Mouse (Mus musculus) kidney, postnatal 14 days (tissue): Measurements from ENCODE around the gene Ankrd26.
"Not testable (repeated sequence)": the region's sequence is repeated elsewhere in the genome, so short reads cannot be mapped to it uniquely, and the experiment has no call there.

ENCODE experiments used
- DNase-seq: peaks from one replicate; pipeline ENCODE4 v3.0.0; 2022; ENCODE audit warnings: mixed read lengths

Ankrd26 gene

DNA sequence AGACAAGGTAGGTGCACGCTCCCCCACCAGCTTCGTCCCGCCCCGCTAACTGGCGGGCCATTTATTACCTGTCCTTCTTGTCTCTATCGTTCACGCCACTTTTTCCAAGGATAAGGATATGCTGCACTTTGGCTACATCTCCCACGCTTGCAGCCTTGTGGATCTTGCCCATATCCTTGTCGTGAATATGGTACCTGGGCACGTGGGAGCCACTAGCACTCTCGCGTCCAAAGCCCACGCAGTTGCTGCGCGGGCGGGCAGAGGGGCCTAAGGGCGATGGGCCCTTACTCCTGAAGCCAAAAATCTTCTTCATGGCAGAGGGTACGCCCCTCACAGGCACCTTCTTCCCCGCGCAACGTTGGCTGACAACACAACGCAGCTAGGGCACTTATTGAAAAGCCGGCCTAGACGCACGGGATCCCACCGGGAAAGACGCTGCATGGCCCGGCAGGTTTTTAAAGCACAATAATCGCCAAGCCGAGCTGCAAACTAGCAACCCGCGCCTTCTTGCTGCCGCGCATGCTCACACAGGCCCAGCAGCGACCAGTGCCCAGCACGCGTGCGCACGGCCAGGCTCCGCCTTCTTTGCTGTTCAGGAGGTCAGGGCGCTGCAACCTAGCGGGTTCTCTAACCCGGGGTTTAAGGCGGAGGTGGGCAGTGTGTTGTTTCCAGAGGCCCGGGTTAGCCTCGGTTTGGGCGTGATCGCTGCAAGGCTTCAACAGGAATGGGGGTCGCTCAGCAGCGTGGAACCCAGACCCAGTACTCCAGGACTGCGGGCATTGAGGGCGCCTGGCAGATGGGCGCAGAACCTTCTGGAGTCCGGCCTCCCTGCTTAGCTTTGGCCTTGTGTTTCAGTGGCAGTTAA is at the start of gene Ankrd26:
Ankrd26 (minus strand) TSS at position 482 of the 865 bp plus-strand sequence.
- peak; percentile 96 for DNase-seq

GRCm38 (mm10) chr6:118608906-118609305 is 46.9 kb upstream of the Ankrd26 start:
- no peak for DNase-seq

- no peak for DNase-seq
Measured at GRCm38 (mm10) chr6:118605974-118606373, 43.9 kb upstream of the Ankrd26 start.

DNA sequence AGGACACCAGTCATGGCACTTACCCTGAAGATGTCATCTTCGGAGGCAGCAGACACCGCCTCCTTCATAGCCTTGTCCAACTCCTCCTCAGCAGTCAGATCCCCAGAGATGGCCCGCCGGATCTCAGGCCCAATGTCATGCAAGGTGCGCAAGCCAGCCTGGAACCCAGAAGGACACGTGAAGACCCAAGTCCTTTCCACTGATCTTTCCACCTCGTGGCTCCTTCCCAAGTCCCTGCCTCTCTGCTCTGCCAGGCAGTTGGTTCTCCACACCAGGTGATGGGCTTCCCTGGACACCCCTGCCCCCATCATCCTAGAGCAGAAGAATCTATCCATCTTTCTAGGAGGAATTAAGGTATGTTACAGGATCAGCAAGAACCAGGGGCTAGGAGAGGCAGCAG is 41.8 kb upstream of the Ankrd26 start:
- DNase-seq, result no peak

- no peak for DNase-seq
Measured at GRCm38 (mm10) chr6:118595681-118596055, 33.6 kb upstream of the Ankrd26 start.

- DNase-seq, result no peak
Measured at GRCm38 (mm10) chr6:118594833-118595680, 33.0 kb upstream of the Ankrd26 start.

GRCm38 (mm10) chr6:118594070-118594469 is 32.0 kb upstream of the Ankrd26 start:
- DNase-seq, result no peak

- DNase-seq, result peak; percentile 48
Measured at GRCm38 (mm10) chr6:118593377-118594061, 31.5 kb upstream of the Ankrd26 start.

- no peak for DNase-seq
Measured at GRCm38 (mm10) chr6:118592662-118593376, 30.8 kb upstream of the Ankrd26 start.

GRCm38 (mm10) chr6:118578741-118579140 is 16.7 kb upstream of the Ankrd26 start:
- DNase-seq, result not testable (repeated sequence)

DNA sequence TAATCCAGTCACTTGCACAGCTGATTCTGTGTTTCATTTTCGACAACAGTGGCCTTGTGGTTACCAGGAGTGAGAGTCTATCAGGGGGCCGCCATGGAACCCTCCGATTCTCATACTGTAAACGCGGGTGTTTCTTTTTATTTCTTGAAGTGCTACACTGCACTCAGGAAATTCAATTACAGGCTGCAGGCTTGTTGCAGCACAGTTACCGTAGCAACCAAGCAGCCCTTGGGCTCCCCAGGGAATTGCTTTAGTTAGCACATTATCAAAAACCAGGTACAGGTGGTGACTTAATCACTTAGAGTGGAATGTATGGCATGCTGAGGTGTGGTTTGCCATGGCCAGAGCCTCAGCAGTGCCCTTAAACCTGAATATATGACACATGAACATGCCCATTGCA is 12.3 kb upstream of the Ankrd26 start:
- peak; percentile 37 for DNase-seq

DNA sequence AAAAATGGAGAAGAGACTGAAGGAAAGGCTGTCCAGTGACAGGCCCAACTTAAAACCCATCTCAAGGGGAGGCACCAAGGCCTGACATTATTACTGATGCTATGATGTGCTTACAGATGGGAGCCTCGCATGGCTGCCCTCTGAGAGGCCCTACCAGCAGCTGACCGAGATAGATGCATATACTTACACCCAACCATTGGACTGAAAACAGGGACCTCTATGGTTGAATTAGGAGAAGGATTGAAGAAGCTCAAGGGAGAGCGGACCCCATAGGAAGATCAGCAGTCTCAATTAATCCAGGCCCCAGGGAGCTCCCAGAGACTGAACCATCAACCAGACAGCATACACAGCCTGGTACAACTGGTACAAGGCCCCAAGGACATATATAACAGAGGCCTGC is 5.8 kb upstream of the Ankrd26 start:
- DNase-seq, result no peak

DNA sequence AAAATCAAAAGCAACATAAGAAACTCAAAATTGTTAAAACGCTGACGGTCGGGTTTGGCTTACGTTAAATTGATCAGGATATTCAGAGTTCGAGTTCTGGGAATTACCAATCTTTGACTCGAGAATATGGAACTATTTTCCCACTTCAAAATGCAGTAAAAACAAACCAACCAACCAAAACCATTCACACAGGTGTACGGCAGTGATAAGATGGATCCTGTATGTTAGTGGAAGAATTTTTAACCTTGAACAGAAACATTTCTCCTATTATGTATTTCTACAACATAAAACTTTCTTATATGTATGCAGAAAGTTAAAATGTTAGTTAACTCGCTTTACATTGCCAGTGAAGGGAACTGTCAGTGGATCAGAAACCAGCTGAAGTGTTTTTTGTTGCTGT is 801 bp downstream of the Ankrd26 start:
- DNase-seq, result no peak

DNA sequence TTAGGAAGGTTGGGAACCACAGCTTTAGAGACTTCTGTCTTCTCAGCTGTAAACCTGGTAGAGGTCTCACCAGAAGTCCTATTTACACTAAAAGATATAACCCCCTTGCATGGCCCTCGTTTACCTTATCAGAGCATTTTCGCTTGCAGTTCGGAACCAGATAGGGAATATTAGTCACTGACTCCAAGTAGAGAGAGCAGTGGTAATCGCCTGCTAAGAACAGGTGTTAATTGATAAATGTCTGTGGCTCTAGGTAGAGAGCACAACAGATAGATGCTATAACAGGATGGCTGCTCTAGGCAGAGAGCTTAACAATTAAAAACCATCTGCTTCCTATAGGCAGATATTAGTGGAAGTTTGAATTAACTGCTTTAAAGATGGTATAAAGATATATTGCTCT is 23.4 kb downstream of the Ankrd26 start:
- no peak for DNase-seq

- not testable (repeated sequence) for DNase-seq
Measured at GRCm38 (mm10) chr6:118537201-118537600, 24.8 kb downstream of the Ankrd26 start.

DNA sequence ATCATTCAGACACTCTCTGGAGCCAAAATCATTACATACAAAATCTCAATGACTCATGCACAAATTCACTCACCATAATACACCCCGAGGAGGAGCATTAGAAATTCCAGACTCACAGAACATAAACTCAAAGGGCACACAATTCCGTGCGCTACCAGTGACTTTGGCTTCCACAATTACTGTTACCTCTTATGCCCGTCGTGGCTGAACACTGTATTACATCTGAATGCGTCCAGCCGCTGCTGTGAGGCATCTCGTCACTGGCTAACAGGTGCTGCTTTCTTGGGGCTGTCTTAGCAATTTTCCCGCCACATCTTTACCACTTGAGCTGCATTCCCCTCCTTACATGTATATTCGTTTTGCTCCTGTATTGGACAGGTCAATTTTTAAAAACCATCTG is 26.7 kb downstream of the Ankrd26 start:
- no peak for DNase-seq

DNA sequence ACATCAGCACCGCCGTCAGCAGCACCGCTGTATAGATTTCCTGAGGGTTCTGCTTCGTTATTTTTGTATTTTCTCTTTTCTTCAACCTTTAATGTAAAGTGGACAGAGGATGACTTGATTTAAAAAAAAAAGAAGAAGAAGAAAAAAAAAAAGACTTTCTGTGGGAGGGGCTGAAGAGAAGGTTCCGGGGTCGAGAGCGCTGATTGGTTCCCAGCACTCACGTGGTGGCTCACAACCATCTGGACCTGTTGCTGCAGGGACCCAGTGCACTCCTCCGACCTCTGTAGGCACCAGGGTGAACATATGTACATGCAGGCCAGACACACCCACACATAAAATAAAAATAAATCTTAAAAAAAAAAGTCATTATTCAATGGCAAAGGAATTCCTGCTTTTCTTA is 28.6 kb downstream of the Ankrd26 start:
- DNase-seq, result no peak

- no peak for DNase-seq
Measured at GRCm38 (mm10) chr6:118520668-118521067, 41.4 kb downstream of the Ankrd26 start.

DNA sequence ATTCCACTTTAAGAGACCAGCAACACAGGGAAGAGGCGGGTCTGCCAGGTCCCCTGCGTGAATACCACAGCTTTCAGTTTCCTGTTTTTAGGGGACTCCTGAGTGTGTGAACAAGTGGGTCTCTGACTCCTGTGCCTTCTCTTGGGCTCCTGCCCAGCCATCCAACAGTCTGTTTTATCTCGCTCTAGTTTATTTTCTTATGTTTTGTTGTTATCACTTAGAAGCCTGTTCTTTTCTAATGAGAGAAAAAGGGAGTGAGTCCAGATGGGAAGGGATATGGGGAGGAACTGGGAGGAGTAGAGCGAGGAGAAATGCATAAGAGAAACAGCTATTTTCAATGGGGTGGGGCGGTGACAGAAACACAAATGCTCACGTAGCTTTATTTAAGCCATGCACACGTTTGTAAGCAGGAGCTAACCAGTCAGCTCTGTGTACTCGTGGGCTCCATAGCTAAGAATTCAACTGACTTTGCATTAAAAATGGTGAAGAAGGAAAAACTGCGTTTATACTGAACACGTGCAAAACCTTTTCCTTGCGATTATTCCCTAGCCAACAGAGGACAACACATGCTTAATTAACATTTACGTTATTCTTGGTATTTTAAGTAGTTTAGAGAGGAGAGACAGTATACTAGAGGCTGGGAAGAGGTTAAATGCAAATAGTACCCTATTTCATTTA is 48.6 kb downstream of the Ankrd26 start:
- no peak for DNase-seq

DNA sequence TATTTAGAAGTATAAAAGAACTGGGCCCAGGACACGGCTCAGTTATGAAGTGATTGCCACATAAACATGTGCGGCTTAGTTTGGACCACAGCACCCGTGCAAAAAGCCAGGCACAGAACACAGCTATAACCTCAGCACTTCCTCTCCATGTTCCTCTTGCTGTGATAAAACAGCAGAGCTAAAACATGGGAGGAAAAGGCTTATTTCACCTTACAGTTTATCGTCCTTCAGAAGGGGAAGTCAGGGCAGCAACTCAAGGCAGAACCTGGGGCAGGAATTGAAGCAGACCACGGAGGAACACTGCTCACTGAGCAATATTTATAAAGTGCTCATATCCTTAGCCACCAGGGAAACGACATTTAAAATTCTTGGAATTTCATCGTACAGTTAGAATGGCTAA is 63.0 kb downstream of the Ankrd26 start:
- no peak for DNase-seq

DNA sequence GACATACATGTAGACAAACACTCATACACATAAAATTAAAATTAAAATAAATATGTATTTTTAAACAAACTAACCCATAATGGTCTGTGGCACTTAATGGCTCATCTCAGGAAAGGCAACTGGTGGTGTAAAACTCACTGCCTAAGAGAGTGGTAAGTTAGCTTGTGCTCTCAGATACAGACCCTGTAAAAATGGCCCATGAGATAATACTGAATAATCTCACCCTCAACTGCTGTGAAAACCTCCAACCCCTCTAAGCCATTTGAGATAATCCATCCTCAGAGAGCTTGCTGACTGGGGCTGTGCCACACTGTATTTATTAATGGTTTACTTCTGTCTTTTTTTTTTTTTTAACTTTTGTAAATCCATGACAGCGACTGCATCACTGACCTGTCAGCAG is 79.9 kb downstream of the Ankrd26 start:
- DNase-seq, result no peak
